Mouse (Mus musculus) common myeloid progenitor, adult 5-6 weeks (primary cell): ENCODE measurements around the gene H2afx. TPM values are rescaled to one million over a fixed set of nuclear protein-coding genes. Genes with fewer than 3 reads are reported as not detected.
"Not testable (repeated sequence)": the region's sequence is repeated elsewhere in the genome, so short reads cannot be mapped to it uniquely, and the experiment has no call there.

Experiments
- ATAC-seq: replicated peaks from 2 replicates; pipeline ENCODE4 v1.8.0; 2016; ENCODE audit warnings: low read depth, mild to moderate bottlenecking, moderate TSS enrichment, inconsistent platforms; ENCODE audit not compliant: poor library complexity, severe bottlenecking
- total RNA-seq: library from RNA; stranded (forward); fragments of 200-1000, 187-1606 nt; gene quantifications from 2 replicates; pipeline ENCODE4 v1.2.3, GENCODE M21; 2017

Gene H2afx
- total RNA-seq, result 286 and 311 TPM in 2 replicates

DNA sequence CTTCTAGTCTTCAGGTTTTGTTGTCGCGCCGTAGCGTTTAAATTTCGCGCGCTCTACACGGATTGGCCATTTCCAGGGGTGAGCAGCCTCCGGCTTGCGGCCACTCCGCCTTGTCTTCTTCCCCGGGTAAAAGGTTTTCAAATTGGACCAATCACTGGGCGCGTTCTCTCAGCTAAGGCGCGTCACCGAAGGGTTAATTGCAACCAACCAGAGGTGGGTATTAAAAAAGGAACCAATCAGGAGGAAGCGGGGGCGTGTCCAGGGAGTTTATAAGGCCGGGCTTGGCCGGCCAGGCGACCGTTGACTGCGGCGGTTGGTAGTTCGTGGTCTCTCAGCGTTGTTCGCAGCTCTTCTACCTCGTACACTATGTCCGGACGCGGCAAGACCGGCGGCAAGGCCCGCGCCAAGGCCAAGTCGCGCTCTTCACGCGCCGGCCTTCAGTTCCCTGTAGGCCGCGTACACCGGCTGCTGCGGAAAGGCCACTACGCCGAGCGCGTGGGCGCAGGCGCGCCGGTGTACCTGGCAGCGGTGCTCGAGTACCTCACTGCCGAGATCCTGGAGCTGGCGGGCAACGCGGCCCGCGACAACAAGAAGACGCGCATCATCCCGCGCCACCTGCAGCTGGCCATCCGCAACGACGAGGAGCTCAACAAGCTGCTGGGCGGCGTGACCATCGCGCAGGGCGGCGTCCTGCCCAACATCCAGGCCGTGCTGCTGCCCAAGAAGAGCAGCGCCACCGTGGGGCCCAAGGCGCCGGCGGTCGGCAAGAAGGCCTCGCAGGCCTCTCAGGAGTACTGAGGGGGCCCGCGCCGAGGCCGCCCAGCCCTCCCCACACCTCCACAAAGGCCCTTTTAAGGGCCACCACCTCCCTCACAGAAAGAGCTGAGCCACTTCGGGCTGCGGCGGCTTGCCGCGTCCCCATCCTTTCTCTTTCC lies at the start of gene H2afx:
TSS of gene H2afx (plus strand) at position 299 of the 935 bp plus-strand sequence.
- peak; percentile 90 for ATAC-seq

DNA sequence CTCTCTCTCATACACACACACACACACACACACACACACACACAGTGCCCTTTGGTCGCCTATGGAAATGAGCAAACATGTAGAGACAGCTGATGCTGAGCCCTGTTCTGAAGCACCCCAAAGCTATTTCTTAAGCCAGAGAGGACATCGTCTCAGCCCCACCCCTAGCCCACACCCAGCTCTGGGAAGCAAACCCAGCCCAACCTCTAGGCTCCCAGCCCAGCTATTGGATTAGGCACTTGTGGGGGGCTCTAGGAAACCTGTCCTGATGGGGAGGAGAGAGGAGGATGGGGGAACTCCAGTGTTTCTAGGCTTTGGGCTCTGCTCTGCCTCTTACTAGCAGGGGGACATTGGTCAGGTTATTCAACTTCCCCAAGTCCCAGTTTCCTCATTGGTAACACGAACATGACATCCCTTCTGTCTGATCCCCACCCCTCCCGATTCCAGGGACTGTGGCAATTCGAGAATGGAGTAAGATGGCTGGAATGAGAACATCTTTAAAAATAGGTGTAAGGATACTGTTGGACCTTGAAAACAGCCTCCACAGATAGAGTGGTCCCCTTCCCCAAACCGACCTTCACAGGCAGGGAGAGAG lies 48.1 kb upstream of the H2afx start:
- ATAC-seq, result 0 out of 2 replicates have a peak, but pooled peaks have one; percentile 6

DNA sequence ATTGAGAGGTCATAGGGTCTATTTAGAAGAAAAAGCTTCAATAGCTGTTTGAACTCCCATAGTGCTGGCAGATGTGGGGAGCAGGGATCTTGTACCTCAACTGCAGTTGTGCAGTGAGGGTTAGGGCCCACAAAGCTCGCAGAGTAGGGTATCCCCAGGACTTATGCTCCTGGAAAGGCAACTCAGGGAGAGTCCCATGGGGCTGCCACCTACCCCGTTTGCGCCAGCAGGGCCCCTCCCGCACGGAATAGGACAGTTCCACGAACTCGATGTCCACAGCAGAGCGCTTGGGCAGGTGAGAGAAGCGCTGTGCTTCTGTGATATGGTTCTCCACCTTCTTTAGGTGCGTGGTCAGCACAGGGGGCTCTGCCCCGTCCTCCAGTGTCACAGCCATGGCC lies 47.5 kb upstream of the H2afx start:
- 0 out of 2 replicates have a peak, but pooled peaks have one; percentile 1 for ATAC-seq

DNA sequence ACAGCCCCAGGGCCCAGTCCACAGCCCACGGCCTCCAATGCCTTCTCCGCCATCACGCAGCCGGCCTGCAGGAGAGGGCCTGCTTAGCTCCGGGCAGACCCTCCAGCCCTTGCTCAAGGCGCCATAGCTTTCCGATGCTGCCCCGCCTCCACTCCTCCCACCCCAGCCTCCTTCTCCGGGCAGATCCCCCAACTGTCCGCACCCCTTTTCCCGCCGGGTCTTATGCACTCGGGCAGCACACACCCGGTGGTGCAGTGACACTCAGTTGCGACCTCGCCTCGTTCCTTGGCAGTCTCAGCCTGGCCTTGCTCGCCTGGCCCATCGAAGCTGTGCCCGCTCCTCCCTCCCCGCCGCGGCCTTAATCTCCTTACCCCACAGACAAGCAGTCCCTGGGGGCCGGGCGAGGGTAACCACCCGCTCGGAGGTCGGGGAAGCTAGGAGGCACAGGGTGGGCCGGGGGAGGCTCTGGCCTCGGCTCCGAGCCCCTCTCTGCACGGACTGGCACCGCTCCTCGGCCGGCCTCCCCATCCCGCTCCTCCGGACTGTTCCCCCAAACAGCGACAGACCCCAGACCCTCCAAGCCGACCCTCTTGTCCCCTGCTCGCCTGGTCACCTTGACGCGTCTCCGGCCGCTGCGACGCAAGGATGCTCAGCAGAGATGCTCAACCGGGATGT lies 47.0 kb upstream of the H2afx start:
- ATAC-seq, result peak; percentile 46

DNA sequence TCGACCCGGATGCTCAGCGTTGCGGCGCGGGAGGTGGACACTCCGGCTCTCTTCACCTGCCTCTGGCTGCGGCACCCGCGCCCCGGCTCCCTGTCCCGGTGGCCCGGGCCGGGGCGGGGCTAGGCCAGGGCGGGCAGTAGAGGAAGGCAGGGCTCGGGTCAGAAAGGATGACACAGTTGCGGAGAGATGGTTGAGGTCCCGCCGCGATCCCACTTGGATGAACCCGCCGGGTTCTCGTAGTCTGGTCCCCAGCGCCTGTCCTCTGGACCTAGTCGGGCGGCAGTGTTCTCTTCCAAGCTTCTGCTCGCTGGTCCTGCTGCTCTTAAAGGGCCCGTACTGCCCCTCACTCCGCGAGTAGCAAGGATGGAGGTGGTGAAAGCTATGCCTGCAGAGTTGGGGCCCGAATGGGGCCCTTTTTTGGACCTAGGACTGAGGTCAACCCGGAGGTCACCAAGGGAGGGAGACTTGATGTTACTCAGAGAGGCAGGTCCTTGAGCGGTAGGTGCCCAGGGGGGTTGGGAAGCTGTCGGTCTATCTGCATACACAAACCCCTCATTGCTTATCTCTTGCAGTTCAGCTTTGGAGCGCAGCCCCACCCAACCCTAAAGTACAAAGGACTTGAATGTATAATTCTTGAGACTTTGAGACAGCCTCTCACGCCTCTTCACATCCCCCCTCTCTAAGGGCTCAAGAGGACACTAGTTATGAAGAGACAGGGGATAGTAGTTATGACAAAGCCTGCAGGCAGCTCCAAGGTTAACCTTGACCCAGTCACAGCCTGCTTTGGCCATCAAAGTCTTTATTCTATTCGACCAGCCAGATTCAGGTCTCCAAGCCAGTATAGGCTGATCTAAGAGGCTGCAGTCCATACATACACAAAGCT lies 46.2 kb upstream of the H2afx start, which contains the start of gene Abcg4:
TSS of gene Abcg4 (minus strand) at position 540 of the 883 bp plus-strand sequence.
- peak; percentile 54 for ATAC-seq

DNA sequence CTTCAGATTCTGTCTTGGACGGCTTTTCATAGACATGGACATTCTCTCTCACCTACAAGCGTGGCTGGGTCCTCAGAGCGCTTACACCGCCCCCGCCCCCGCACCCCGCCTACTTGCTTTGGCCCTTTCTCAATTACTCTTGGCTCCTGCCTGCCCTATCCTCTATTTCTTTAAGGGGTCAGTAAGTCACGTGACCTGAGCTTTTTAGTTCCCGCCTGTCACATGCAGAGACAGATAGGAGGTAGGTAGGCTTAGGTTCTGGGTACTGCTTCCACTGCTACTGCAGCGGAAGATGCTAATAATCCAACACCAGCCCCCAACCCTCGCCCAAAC lies 45.6 kb upstream of the H2afx start:
- no peak for ATAC-seq

DNA sequence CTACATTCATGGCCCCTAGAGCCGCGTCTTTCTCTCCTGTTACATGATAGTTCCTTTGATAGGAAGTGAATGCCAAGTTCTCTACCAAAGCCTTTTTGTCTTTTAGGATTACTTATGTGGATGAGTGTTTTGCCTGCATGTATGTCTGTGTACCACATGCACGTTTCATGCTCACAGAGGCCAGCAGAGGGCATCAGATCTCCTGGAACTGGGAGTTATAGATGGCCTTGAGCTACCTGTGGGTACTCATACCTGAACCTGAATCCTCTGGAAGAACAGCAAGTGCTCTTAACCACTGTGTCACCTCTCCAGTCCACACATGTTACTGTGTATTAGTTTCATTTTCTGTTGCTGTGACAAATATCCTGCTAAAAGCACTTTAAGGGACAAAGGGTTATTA lies 42.0 kb upstream of the H2afx start:
- no peak for ATAC-seq

DNA sequence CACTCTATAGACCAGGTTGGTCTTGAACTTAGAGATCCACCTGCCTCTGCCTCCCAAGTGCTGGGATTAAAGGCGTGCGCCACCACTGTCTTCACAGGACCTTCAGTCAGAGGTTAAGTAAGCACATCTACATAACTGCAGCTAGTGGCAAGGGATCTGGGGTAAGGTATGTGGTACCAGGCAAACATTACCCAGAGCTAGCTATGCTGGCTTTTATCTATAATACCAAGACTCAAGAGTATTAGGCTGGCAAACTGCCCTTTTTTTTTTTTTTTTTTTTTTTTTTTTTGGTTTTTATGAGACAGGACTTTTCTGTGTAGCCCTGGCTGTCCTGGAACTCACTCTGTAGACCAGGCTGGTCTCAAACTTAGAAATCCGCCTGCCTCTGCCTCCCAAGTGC lies 34.5 kb upstream of the H2afx start:
- not testable (repeated sequence) for ATAC-seq

DNA sequence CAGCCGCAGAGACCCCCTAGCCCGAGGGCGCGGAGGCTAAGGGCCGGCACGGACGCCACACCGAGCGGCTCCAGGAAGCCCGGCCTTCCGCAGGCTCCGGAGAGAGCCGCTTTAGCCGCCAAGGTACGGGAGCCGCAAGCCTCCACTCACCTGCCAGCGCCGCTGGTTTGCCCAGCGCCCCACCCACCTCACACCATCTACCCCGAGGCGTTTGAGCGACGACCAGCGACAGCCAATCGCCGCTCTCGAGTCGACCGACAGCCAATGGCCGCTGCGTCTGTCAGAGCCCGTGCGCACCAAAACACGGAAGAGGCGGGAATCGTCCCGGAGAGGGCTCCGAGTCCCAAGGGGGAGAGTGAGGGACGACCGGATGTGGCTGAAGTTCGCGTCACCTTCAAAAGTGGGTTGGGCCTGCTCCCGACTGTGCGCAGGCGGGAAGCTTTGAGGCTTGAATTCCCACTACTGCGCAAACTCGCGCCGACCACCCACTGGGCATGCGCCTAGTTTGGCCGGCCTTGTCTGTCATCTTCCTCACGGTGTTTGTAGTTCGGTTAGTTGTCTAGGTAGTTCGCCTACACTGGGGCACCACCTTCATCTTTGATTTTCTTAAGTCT lies 28.9 kb upstream of the H2afx start, which contains the start of gene Hinfp:
TSS of gene Hinfp (minus strand) at position 206 of the 614 bp plus-strand sequence.
- ATAC-seq, result peak; percentile 100

DNA sequence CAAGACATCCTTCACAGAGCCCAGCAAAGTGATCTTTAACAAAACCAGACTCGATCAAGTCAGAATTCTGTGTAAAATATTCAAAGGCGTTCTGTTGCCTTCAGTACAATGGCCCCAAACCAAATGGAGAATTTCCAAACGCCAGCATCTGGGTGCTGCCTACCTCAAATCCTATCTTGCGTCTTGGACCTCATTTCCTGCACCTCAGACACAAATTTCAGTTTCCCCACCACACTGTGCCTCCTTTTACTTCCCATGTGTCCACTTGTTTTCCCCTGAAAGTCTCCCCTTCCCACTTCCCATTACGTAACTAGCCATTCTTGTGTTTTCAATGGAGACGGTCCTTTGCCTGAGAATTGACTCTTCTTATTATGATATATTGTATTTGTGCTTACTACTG lies 28.0 kb upstream of the H2afx start:
- ATAC-seq, result no peak

DNA sequence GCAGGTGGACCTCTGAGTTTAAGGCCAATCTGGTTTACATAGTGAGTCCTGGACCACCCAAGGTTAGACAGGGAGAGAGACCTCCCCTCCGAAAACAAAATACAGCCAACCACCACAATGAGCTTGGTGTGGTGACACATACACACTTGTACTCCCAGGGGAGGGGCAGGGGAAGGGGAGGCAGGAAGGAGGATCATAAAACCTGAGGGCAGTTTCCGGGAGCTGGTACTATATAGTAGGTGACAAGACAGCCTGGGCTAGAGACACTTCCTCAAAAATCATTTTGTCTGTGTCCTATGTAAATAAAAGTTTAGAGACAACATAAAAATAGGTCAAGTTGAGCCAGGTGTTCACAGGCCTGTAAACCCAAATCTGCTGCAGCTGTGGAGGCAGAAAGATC lies 27.2 kb upstream of the H2afx start:
- ATAC-seq, result no peak

DNA sequence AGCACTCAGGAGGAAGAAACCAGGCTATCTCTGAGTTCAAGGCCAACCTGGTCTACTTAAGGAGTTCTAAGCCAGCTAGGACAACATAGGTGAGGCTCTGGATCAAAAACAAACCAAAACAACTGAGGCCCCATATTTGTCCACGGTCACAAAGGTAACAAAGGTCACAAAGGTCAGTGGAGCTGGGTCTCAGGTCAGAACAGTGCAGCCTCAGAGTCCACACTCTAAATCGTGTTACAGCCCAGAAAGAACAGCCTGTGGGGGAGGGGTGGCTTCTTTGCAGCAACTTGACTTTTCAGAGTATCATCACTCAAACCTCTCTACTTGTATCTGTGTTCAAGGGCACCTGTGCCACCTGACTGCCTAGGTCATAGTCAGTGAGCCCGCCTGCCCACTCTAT lies 24.7 kb upstream of the H2afx start:
- no peak for ATAC-seq

DNA sequence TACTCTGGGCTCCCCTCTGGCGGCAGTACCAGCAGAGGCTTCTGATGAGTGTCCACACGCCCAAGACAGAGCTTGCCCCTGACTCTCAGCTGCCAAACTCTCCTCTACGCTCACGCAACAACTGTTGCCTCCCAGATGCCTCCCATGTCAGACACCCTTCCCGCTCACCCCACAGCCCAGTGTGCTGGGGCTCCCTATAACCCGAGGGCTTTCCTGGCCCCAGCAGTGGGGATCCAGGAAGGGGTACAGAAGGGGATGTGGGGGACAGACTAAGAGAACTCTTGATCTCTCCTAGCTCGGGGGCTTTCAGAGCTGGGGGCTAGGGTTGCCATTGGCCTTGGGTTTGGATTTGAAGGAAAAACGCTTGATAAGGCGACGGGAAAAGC lies 23.8 kb upstream of the H2afx start:
- ATAC-seq, result no peak

DNA sequence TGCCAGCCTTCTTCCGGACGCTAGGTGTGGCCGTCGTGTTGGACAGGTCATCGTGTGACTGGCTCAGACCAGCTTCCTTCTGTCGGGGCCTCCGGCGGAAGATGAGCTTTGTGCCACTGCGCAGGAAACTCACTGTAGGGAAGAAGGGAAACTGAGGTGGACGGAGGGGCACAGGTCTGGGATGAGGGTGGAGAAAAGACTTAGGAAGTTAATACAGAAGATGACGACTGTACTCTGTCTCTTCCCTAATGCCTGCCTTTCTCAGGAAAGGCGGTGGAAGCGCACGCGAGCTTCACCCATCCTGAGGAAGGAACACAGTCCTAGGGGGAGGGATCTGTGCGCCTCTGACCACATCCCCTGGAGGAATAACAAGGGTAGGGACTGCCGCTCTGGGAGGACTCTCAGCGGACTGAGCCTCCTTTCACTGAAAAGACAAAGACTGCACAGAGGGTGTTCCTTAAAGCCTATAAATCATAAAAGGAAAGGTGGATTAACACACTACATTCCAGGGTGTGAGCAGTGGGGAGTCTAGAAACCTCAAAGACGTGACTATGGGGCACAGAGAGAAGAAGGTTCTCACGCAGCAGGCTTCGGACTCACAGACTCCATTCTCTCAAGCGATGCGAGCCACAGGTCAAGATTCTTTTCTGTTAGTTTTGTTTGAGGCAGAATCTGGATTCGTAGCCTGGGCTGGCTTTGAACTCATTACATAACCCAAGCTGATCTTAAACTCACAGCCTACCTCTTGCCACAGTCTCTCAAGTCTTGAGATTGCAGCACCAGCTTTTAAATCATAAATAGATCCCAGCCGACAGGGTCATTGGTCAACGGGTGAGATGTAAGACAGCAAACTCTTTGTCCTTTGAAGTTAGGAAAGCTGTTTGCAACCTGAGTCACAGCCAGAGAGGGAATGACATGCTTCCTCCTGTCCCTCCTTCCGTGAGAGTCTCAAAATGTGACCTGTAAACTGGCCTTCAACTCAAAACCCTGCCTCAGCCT lies 23.1 kb upstream of the H2afx start:
- peak; percentile 81 for ATAC-seq

DNA sequence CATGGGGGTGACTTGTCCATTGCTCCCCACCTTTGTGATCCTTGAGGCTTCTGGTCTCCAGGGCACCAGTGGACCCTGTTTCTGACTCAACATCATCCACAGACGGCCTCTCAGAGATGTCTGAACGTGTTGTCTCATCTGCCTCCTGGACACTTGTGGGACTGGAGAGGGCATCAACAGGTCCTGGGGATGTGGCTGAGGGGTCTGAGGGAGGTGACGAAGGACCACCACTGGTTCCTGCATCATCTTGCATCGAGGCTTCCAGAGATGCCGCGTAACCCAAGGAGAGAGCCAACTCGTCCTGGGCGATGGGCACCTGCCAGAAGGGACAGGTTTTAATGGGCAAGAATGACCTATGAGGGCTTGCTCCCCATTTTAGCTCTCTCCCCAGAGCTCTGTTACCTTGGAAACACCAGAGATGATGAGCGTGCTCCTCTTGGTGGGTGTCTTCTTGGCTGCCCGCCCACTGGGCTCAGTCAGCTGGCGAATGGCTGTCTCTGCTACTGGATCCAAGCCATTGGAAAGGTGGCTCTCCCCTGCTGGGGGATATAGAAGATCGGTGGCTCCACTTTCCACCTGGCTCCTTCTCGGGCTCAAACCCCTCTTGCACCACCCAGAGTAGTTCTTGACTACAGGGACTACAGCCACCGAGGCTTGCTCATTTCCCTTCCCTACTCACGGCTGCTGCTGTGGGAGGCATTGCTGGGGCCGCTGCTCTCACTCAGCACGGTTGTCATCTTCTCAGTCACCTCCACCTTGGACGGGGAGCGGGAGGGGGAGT lies 20.8 kb upstream of the H2afx start:
- ATAC-seq, result no peak

DNA sequence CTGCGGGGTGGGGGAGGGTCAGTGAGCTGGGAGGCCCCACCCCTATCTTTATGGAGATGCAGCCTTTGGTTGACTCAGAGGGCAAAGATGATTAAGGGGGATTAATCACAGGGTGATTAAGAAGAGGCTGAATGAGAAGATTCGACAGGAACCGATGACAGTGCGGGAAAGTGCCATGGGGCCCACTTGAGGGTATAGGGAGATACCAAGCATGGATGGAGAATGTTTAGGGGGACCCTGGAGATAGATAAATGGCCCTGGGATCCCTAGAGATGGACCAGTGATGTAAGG lies 20.3 kb upstream of the H2afx start:
- ATAC-seq, result no peak

DNA sequence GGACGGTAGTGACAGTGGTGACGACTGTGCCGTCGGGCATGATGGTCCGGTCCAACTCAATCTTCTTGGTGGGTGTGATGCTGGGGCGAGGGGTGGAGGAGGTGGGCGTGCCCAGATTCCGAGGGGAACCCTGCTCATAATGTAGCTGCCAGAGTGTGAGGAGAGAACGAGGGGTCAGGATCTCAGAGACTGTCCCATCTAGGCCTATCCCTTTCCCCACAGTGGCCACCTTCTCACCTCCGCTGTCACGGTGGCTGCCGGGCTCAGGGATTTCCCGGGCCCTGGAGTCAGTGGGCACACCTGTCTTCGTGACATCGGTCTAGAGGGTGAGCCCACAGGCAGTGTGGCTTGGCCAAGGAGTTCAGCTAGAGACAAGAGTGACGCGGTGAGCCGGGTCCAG lies 19.6 kb upstream of the H2afx start:
- no peak for ATAC-seq

DNA sequence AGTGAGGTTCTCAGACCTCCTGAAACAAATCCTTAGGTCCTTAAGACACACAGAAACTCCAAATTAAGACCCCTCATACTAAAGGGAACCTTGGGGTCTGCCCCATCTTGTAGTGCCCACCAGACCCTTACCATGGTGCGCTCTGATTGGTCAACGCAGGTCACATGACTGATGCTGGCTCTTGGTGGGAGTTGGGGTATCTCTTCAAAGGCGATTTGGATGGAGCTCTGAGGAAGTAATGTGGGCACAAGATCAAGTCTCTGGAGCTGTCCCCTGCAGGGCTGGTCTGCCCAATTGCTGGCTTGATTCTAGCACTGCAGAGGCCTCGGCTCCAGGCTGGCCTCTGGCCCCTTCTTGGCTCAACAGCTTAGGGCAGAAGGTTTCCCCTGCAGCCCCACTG lies 17.0 kb upstream of the H2afx start:
- ATAC-seq, result no peak
